Mouse (Mus musculus) bone marrow, adult 2 months (tissue): Measurements from ENCODE around the gene Zfp697.

Source experiments
- CTCF ChIP-seq: fragments of 200-500 bp; IDR thresholded peaks from 2 replicates; pipeline ENCODE4 v1.5.1; 2011; ENCODE audit warnings: low read length, control low read depth; ENCODE audit not compliant: control insufficient read depth, insufficient read depth
- POLR2A ChIP-seq: fragments of 200-500 bp; IDR thresholded peaks from 2 replicates; pipeline ENCODE4 v1.6.1; 2011; ENCODE audit warnings: low read depth, mild to moderate bottlenecking, control low read depth, low read length, borderline replicate concordance; ENCODE audit not compliant: control insufficient read depth

DNA sequence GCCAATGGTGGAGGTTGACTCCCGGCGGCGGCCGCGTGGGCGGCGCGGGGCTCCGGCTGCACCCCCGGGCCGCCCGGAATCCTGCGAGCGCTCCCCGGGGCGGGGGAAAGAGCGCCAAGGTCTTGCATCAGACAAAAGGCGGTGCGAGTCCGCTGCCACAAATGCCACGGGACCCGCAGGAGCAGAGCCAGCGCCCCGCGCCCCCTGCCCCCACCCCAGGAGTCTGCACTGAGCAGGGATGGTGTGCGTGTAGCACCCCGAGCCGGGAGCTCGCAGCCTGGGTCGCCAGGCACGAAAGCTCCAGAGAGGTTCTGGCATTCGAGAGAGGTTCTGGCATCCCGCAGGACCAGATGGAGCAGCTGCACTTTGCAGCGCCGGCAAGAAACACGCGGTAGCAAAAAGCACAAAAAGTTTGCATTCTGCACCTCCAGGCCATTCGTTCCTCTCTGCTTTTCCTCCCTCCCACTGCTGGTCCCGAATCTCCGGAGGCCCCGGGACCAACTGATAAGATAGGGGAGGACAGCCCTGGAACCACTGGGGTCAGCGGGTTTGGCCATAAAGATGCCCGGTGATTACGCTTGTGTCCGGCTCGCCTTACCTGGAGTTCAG is 43.1 kb upstream of the Zfp697 start:
- no peak for TF ChIP-seq POLR2A
- no peak for TF ChIP-seq CTCF
